Mouse (Mus musculus): Measurements from ENCODE around the gene Tenm3.

- TF ChIP-seq POLR2A (IDR thresholded peaks at IDR 0.05; ENCODE audit: extremely low read depth, insufficient read depth, low read length): no peak
- TF ChIP-seq CTCF (IDR thresholded peaks at IDR 0.05; ENCODE audit: extremely low read depth, insufficient read depth, low read length): no peak
Measured at GRCm38 (mm10) chr8:48548908-48549307, 294.8 kb downstream of the Tenm3 start.
